Mouse (Mus musculus) forebrain, embryonic 16.5 days (tissue): ENCODE data around the gene Pgap2. TPM values are rescaled to one million over a fixed set of nuclear protein-coding genes. Genes with fewer than 3 reads are reported as not detected.

ENCODE experiments used
- ATAC-seq: fragments of 200-750 bp; cut with Nextera tagmentation; 2 replicates; pipeline ENCODE4 v1.8.0; 2017; ENCODE audit warnings: mild to moderate bottlenecking, moderate library complexity
- H3K27ac ChIP-seq: fragments of 300-500 bp; sonication (generic); 2 replicates; pipeline ENCODE4 v1.5.1; 2014; ENCODE audit warnings: low read length, control low read depth
- H3K27me3 ChIP-seq: fragments of 300-500 bp; sonication (generic); replicated peaks from 2 replicates; pipeline ENCODE4 v1.6.1; 2014; ENCODE audit warnings: low read length; ENCODE audit not compliant: control insufficient read depth, insufficient read depth
- H3K36me3 ChIP-seq: fragments of 300-500 bp; sonication (generic); 2 replicates; pipeline ENCODE4 v1.6.1; 2014; ENCODE audit not compliant: control insufficient read depth, insufficient read depth
- H3K4me1 ChIP-seq: fragments of 300-500 bp; sonication (generic); replicated peaks from 2 replicates; pipeline ENCODE4 v1.6.1; 2014; ENCODE audit warnings: low read length; ENCODE audit not compliant: control insufficient read depth, insufficient read depth
- H3K4me2 ChIP-seq: fragments of 300-500 bp; sonication (generic); 2 replicates; pipeline ENCODE4 v1.6.1; 2014; ENCODE audit warnings: mild to moderate bottlenecking, low read length, control low read depth
- H3K4me3 ChIP-seq: fragments of 300-500 bp; sonication (generic); replicated peaks from 2 replicates; pipeline ENCODE4 v1.5.1; 2014; ENCODE audit warnings: mild to moderate bottlenecking, low read length, control low read depth
- H3K9ac ChIP-seq: fragments of 300-500 bp; sonication (generic); replicated peaks from 2 replicates; pipeline ENCODE4 v1.6.1; 2014; ENCODE audit warnings: low read depth, low read length, control low read depth
- H3K9me3 ChIP-seq: fragments of 300-500 bp; sonication (generic); 2 replicates; pipeline ENCODE4 v1.6.1; 2016; ENCODE audit warnings: low read length; ENCODE audit not compliant: control insufficient read depth
- WGBS: fragments of 180-500 bp; shearing (Covaris S2); extraction: QIAGEN DNeasy Blood & Tissue Kit; methylation state at CpG from one replicate; pipeline ENCODE4 v1.1.7; 2014; 5-methylcytosine and 5-hydroxymethylcytosine counted together
- polyA plus RNA-seq: library from polyadenylated mRNA; unstranded; fragments of >200 nt; fragmentation: Nextera tagmentation; extraction: Ambion mirVana; gene quantifications from 2 replicates; pipeline ENCODE4 v1.2.1, GENCODE M21; 2015

The Pgap2 gene
- 51.7 and 55.8 TPM in 2 replicates for polyA plus RNA-seq

GRCm38 (mm10) chr7:102209756-102210721, at the start of gene Pgap2, which contains the start of gene Nup98:
Gene Pgap2 (plus strand): TSS chr7:102210208.
Gene Nup98 (minus strand): TSS chr7:102210176.
- WGBS, result under 1% methylated on average over 75 of the region's 87 CpGs
- Histone ChIP-seq H3K4me1 (peaks cover 9% of the 10 kb centered on the region), H3K4me3 (peak within 1 kb of the TSS; percentile 67), H3K4me2 (peak within 1 kb of the TSS; percentile 87), H3K27ac (peak within 1 kb of the TSS; percentile 82), H3K27me3 (no peaks in the 10 kb centered on the region), H3K9ac (peak within 1 kb of the TSS; percentile 81), H3K36me3 (no peaks in the 10 kb centered on the region), H3K9me3 (no peaks in the 10 kb centered on the region)
- peak; percentile 98 for ATAC-seq

- Histone ChIP-seq H3K9ac (no peak overlapping the region), H3K4me3 (no peak overlapping the region), H3K27ac (no peak overlapping the region), H3K36me3 (peaks cover 5% of the 10 kb centered on the region), H3K27me3 (no peaks in the 10 kb centered on the region), H3K4me1 (no peaks in the 10 kb centered on the region), H3K9me3 (no peaks in the 10 kb centered on the region), H3K4me2 (no peak overlapping the region)
- ATAC-seq, result no peak
Observed at GRCm38 (mm10) chr7:102170300-102170699, 39.7 kb upstream of the Pgap2 start.

- no peak for ATAC-seq
- Histone ChIP-seq H3K36me3 (peaks cover 34% of the 10 kb centered on the region), H3K9me3 (no peaks in the 10 kb centered on the region), H3K27me3 (no peaks in the 10 kb centered on the region), H3K27ac (no peak overlapping the region), H3K4me2 (no peak overlapping the region), H3K4me1 (no peaks in the 10 kb centered on the region), H3K4me3 (no peak overlapping the region), H3K9ac (no peak overlapping the region)
- 95% methylated on average over 3 of the region's 3 CpGs for WGBS
Observed at GRCm38 (mm10) chr7:102183849-102184248, 26.2 kb upstream of the Pgap2 start.

- Histone ChIP-seq H3K4me1 (no peaks in the 10 kb centered on the region), H3K9me3 (no peaks in the 10 kb centered on the region), H3K9ac (no peak overlapping the region), H3K27me3 (no peaks in the 10 kb centered on the region), H3K27ac (no peak overlapping the region), H3K36me3 (peaks cover 28% of the 10 kb centered on the region), H3K4me3 (no peak overlapping the region), H3K4me2 (no peak overlapping the region)
- WGBS, result 94% methylated on average over 1 of the region's 1 CpGs
- no peak for ATAC-seq
Observed at GRCm38 (mm10) chr7:102192356-102192755, 17.7 kb upstream of the Pgap2 start.

GRCm38 (mm10) chr7:102200576-102200975, 9.4 kb upstream of the Pgap2 start:
- no peak for ATAC-seq
- H3K27me3 ChIP-seq, result no peaks in the 10 kb centered on the region
- H3K4me3 ChIP-seq, result no peak overlapping the region
- WGBS, result 86% methylated on average over 3 of the region's 3 CpGs
- no peaks in the 10 kb centered on the region for H3K36me3 ChIP-seq
- no peak overlapping the region for H3K9ac ChIP-seq
- H3K27ac ChIP-seq, result no peak overlapping the region
- H3K4me1 ChIP-seq, result no peaks in the 10 kb centered on the region
- H3K9me3 ChIP-seq, result no peaks in the 10 kb centered on the region
- H3K4me2 ChIP-seq, result no peak overlapping the region

- Histone ChIP-seq H3K9me3 (no peaks in the 10 kb centered on the region), H3K36me3 (no peaks in the 10 kb centered on the region), H3K27ac (no peak overlapping the region), H3K27me3 (no peaks in the 10 kb centered on the region), H3K4me3 (no peak overlapping the region), H3K4me1 (no peaks in the 10 kb centered on the region), H3K4me2 (no peak overlapping the region), H3K9ac (no peak overlapping the region)
- ATAC-seq, result no peak
Observed at GRCm38 (mm10) chr7:102200996-102201785, 8.8 kb upstream of the Pgap2 start.

- 93% methylated on average over 3 of the region's 3 CpGs for WGBS
- H3K27me3 ChIP-seq, result no peaks in the 10 kb centered on the region
- H3K9ac ChIP-seq, result no peak overlapping the region
- no peaks in the 10 kb centered on the region for H3K36me3 ChIP-seq
- H3K4me1 ChIP-seq, result peaks cover 9% of the 10 kb centered on the region
- H3K27ac ChIP-seq, result no peak overlapping the region
- ATAC-seq, result no peak
- no peaks in the 10 kb centered on the region for H3K9me3 ChIP-seq
- H3K4me3 ChIP-seq, result no peak overlapping the region
- H3K4me2 ChIP-seq, result no peak overlapping the region
Observed at GRCm38 (mm10) chr7:102204296-102204857, 5.6 kb upstream of the Pgap2 start.

GRCm38 (mm10) chr7:102205646-102206045, 4.4 kb upstream of the Pgap2 start:
- no peaks in the 10 kb centered on the region for H3K36me3 ChIP-seq
- H3K9me3 ChIP-seq, result no peaks in the 10 kb centered on the region
- H3K27ac ChIP-seq, result no peak overlapping the region
- ATAC-seq, result no peak
- H3K4me2 ChIP-seq, result no peak overlapping the region
- 90% methylated on average over 1 of the region's 1 CpGs for WGBS
- peaks cover 9% of the 10 kb centered on the region for H3K4me1 ChIP-seq
- no peaks in the 10 kb centered on the region for H3K27me3 ChIP-seq
- no peak overlapping the region for H3K9ac ChIP-seq
- no peak overlapping the region for H3K4me3 ChIP-seq

- no peaks in the 10 kb centered on the region for H3K27me3 ChIP-seq
- no peak overlapping the region for H3K27ac ChIP-seq
- ATAC-seq, result no peak
- H3K9me3 ChIP-seq, result no peaks in the 10 kb centered on the region
- peak overlapping the region; percentile 87 for H3K4me2 ChIP-seq
- H3K4me1 ChIP-seq, result peaks cover 9% of the 10 kb centered on the region
- 63% methylated on average over 4 of the region's 4 CpGs for WGBS
- peak overlapping the region; percentile 81 for H3K9ac ChIP-seq
- H3K4me3 ChIP-seq, result peak overlapping the region; percentile 67
- no peaks in the 10 kb centered on the region for H3K36me3 ChIP-seq
Observed at GRCm38 (mm10) chr7:102208806-102209363, 1.1 kb upstream of the Pgap2 start.
